Mouse (Mus musculus) kidney, embryonic 15.5 days (tissue): ENCODE data around the gene Capn5. TPM values are rescaled to one million over a fixed set of nuclear protein-coding genes. Genes with fewer than 3 reads are reported as not detected.

Experiments
- ATAC-seq: fragments of 200-750 bp; cut with Nextera tagmentation; replicated peaks from 2 replicates; pipeline ENCODE4 v1.8.0; 2017; ENCODE audit warnings: moderate TSS enrichment; ENCODE audit not compliant: low FRiP score
- H3K27ac ChIP-seq: fragments of 300-500 bp; sonication (generic); 2 replicates; pipeline ENCODE4 v1.5.1; 2015; ENCODE audit warnings: mild to moderate bottlenecking, inconsistent platforms
- H3K27me3 ChIP-seq: fragments of 300-500 bp; sonication (generic); 2 replicates; pipeline ENCODE4 v1.6.1; 2015; ENCODE audit warnings: inconsistent platforms
- H3K36me3 ChIP-seq: fragments of 300-500 bp; sonication (generic); 2 replicates; pipeline ENCODE4 v1.6.1; 2015; ENCODE audit warnings: inconsistent platforms
- H3K4me1 ChIP-seq: fragments of 300-500 bp; sonication (generic); 2 replicates; pipeline ENCODE4 v1.6.1; 2015; ENCODE audit warnings: inconsistent platforms
- H3K4me2 ChIP-seq: fragments of 300-500 bp; sonication (generic); 2 replicates; pipeline ENCODE4 v1.6.1; 2015; ENCODE audit warnings: moderate library complexity, mild to moderate bottlenecking, inconsistent platforms
- H3K4me3 ChIP-seq: fragments of 300-500 bp; sonication (generic); replicated peaks from 2 replicates; pipeline ENCODE4 v1.5.1; 2015; ENCODE audit warnings: mild to moderate bottlenecking, inconsistent platforms
- H3K9ac ChIP-seq: fragments of 300-500 bp; sonication (generic); 2 replicates; pipeline ENCODE4 v1.6.1; 2015; ENCODE audit warnings: mild to moderate bottlenecking, inconsistent platforms
- H3K9me3 ChIP-seq: fragments of 300-500 bp; sonication (generic); replicated peaks from 2 replicates; pipeline ENCODE4 v1.6.1; 2016; ENCODE audit warnings: inconsistent platforms
- WGBS: fragments of 180-500 bp; shearing (Covaris S2); methylation state at CpG from one replicate; pipeline ENCODE4 v1.1.7; 2015; ENCODE audit warnings: mixed read lengths; 5-methylcytosine and 5-hydroxymethylcytosine counted together
- polyA plus RNA-seq: library from polyadenylated mRNA; unstranded; fragments of >200 nt; fragmentation: Nextera tagmentation; extraction: Ambion mirVana; gene quantifications from 2 replicates; pipeline ENCODE4 v1.2.1, GENCODE M21; 2015

Capn5 gene
- polyA plus RNA-seq, 1 experiment from 2014 or later: 12.7 TPM

GRCm38 (mm10) chr7:98145402-98145801 lies 32.7 kb downstream of the Capn5 start, which contains the start of gene Omp:
Gene Omp (minus strand): TSS chr7:98145502.
- Histone ChIP-seq H3K4me3 (no peak within 1 kb of the TSS), H3K4me2 (no peak within 1 kb of the TSS), H3K9ac (no peak within 1 kb of the TSS), H3K27ac (no peak within 1 kb of the TSS), H3K27me3 (no peaks in the 10 kb centered on the region), H3K4me1 (peaks cover 61% of the 10 kb centered on the region), H3K36me3 (no peaks in the 10 kb centered on the region), H3K9me3 (no peaks in the 10 kb centered on the region)
- 84% methylated on average over 5 of the region's 5 CpGs for WGBS
- ATAC-seq: no peak

GRCm38 (mm10) chr7:98142648-98143047 lies 35.4 kb downstream of the Capn5 start:
- H3K4me1 ChIP-seq: peaks cover 55% of the 10 kb centered on the region
- peak; percentile 66 for ATAC-seq
- H3K9me3 ChIP-seq: no peaks in the 10 kb centered on the region
- no peak overlapping the region for H3K9ac ChIP-seq
- H3K27ac ChIP-seq: peak overlapping the region; percentile 86
- WGBS: 49% methylated on average over 3 of the region's 3 CpGs
- no peak overlapping the region for H3K4me3 ChIP-seq
- H3K27me3 ChIP-seq: no peaks in the 10 kb centered on the region
- no peaks in the 10 kb centered on the region for H3K36me3 ChIP-seq
- H3K4me2 ChIP-seq: no peak overlapping the region

- peak; percentile 73 for ATAC-seq
Measured at GRCm38 (mm10) chr7:98142247-98142646, 35.8 kb downstream of the Capn5 start.

GRCm38 (mm10) chr7:98141206-98141605 lies 36.9 kb downstream of the Capn5 start:
- no peak overlapping the region for H3K9ac ChIP-seq
- no peak overlapping the region for H3K4me3 ChIP-seq
- peak overlapping the region; percentile 86 for H3K27ac ChIP-seq
- no peak for ATAC-seq
- 63% methylated on average over 3 of the region's 3 CpGs for WGBS
- peaks cover 52% of the 10 kb centered on the region for H3K4me1 ChIP-seq
- H3K27me3 ChIP-seq: no peaks in the 10 kb centered on the region
- no peaks in the 10 kb centered on the region for H3K9me3 ChIP-seq
- no peak overlapping the region for H3K4me2 ChIP-seq
- H3K36me3 ChIP-seq: no peaks in the 10 kb centered on the region

More at GRCm38 (mm10) chr7:98142247-98142646, 35.8 kb downstream of the Capn5 start:
- H3K27me3 ChIP-seq: no peaks in the 10 kb centered on the region
- no peaks in the 10 kb centered on the region for H3K9me3 ChIP-seq
- 30% methylated on average over 8 of the region's 8 CpGs for WGBS
- no peak overlapping the region for H3K4me2 ChIP-seq
- H3K4me1 ChIP-seq: peaks cover 54% of the 10 kb centered on the region
- no peaks in the 10 kb centered on the region for H3K36me3 ChIP-seq
- H3K4me3 ChIP-seq: no peak overlapping the region
- no peak overlapping the region for H3K9ac ChIP-seq
- peak overlapping the region; percentile 86 for H3K27ac ChIP-seq

- Histone ChIP-seq H3K27me3 (no peaks in the 10 kb centered on the region), H3K4me3 (no peak overlapping the region), H3K9ac (no peak overlapping the region), H3K4me1 (peaks cover 52% of the 10 kb centered on the region), H3K27ac (no peak overlapping the region), H3K4me2 (no peak overlapping the region), H3K36me3 (no peaks in the 10 kb centered on the region), H3K9me3 (no peaks in the 10 kb centered on the region)
- WGBS: 43% methylated on average over 2 of the region's 2 CpGs
- ATAC-seq: no peak
Measured at GRCm38 (mm10) chr7:98140597-98140996, 37.5 kb downstream of the Capn5 start.

- H3K27me3 ChIP-seq: no peaks in the 10 kb centered on the region
- no peak overlapping the region for H3K4me2 ChIP-seq
- no peak for ATAC-seq
- H3K9ac ChIP-seq: no peak overlapping the region
- H3K36me3 ChIP-seq: no peaks in the 10 kb centered on the region
- no peaks in the 10 kb centered on the region for H3K9me3 ChIP-seq
- WGBS: 16% methylated on average over 9 of the region's 9 CpGs
- no peak overlapping the region for H3K27ac ChIP-seq
- no peak overlapping the region for H3K4me3 ChIP-seq
- H3K4me1 ChIP-seq: peaks cover 52% of the 10 kb centered on the region
Measured at GRCm38 (mm10) chr7:98139216-98139615, 38.9 kb downstream of the Capn5 start.

GRCm38 (mm10) chr7:98137995-98138394 lies 40.1 kb downstream of the Capn5 start:
- ATAC-seq: no peak
- Histone ChIP-seq H3K4me3 (no peak overlapping the region), H3K4me2 (no peak overlapping the region), H3K4me1 (peaks cover 42% of the 10 kb centered on the region), H3K9ac (no peak overlapping the region), H3K27me3 (no peaks in the 10 kb centered on the region), H3K9me3 (no peaks in the 10 kb centered on the region), H3K27ac (no peak overlapping the region), H3K36me3 (no peaks in the 10 kb centered on the region)
- whole genome bisulfite sequencing: 47% methylated on average over 2 of the region's 2 CpGs

- Histone ChIP-seq H3K27me3 (no peaks in the 10 kb centered on the region), H3K4me2 (no peak overlapping the region), H3K36me3 (no peaks in the 10 kb centered on the region), H3K27ac (no peak overlapping the region), H3K4me3 (no peak overlapping the region), H3K4me1 (peaks cover 38% of the 10 kb centered on the region), H3K9ac (no peak overlapping the region), H3K9me3 (no peaks in the 10 kb centered on the region)
- no peak for ATAC-seq
- WGBS: 50% methylated on average over 3 of the region's 3 CpGs
Measured at GRCm38 (mm10) chr7:98137583-98137982, 40.5 kb downstream of the Capn5 start.

GRCm38 (mm10) chr7:98131751-98132150 lies 46.3 kb downstream of the Capn5 start:
- Histone ChIP-seq H3K4me2 (no peak overlapping the region), H3K4me3 (no peak overlapping the region), H3K4me1 (no peaks in the 10 kb centered on the region), H3K27ac (no peak overlapping the region), H3K36me3 (0 out of 2 replicates have a peak, but pooled peaks cover 7% of the 10 kb centered on the region), H3K27me3 (no peaks in the 10 kb centered on the region), H3K9me3 (no peaks in the 10 kb centered on the region), H3K9ac (no peak overlapping the region)
- no peak for ATAC-seq
- 92% methylated on average over 8 of the region's 8 CpGs for WGBS

GRCm38 (mm10) chr7:98125473-98125872 lies 52.6 kb downstream of the Capn5 start:
- H3K4me3 ChIP-seq: no peak overlapping the region
- ATAC-seq: no peak
- H3K36me3 ChIP-seq: peaks cover 19% of the 10 kb centered on the region; the same call in 1 of the 2 replicates
- no peak overlapping the region for H3K9ac ChIP-seq
- 30% methylated on average over 5 of the region's 5 CpGs for WGBS
- peaks cover 2% of the 10 kb centered on the region; the same call in 1 of the 2 replicates for H3K4me1 ChIP-seq
- no peaks in the 10 kb centered on the region for H3K27me3 ChIP-seq
- H3K9me3 ChIP-seq: no peaks in the 10 kb centered on the region
- no peak overlapping the region for H3K4me2 ChIP-seq
- no peak overlapping the region for H3K27ac ChIP-seq

- no peak for ATAC-seq
- Histone ChIP-seq H3K9ac (no peak overlapping the region), H3K36me3 (peaks cover 19% of the 10 kb centered on the region; the same call in 1 of the 2 replicates), H3K4me2 (no peak overlapping the region), H3K27ac (no peak overlapping the region), H3K27me3 (no peaks in the 10 kb centered on the region), H3K4me1 (peaks cover 8% of the 10 kb centered on the region), H3K4me3 (no peak overlapping the region), H3K9me3 (no peaks in the 10 kb centered on the region)
- WGBS: 56% methylated on average over 5 of the region's 5 CpGs
Measured at GRCm38 (mm10) chr7:98124701-98125100, 53.4 kb downstream of the Capn5 start.

GRCm38 (mm10) chr7:98121673-98122072 lies 56.4 kb downstream of the Capn5 start:
- no peak overlapping the region for H3K9ac ChIP-seq
- H3K36me3 ChIP-seq: peaks cover 12% of the 10 kb centered on the region; the same call in 1 of the 2 replicates
- no peak for ATAC-seq
- H3K4me3 ChIP-seq: no peak overlapping the region
- no peak overlapping the region for H3K4me2 ChIP-seq
- no peaks in the 10 kb centered on the region for H3K27me3 ChIP-seq
- WGBS: 70% methylated on average over 8 of the region's 8 CpGs
- peaks cover 24% of the 10 kb centered on the region for H3K4me1 ChIP-seq
- no peaks in the 10 kb centered on the region for H3K9me3 ChIP-seq
- H3K27ac ChIP-seq: no peak overlapping the region

GRCm38 (mm10) chr7:98121241-98121640 lies 56.8 kb downstream of the Capn5 start:
- Histone ChIP-seq H3K9me3 (no peaks in the 10 kb centered on the region), H3K27ac (0 out of 2 replicates have a peak overlapping the region, but pooled peaks have one; percentile 19), H3K27me3 (no peaks in the 10 kb centered on the region), H3K4me3 (no peak overlapping the region), H3K9ac (no peak overlapping the region), H3K36me3 (peaks cover 12% of the 10 kb centered on the region; the same call in 1 of the 2 replicates), H3K4me1 (peaks cover 24% of the 10 kb centered on the region), H3K4me2 (no peak overlapping the region)
- no peak for ATAC-seq
- 67% methylated on average over 3 of the region's 3 CpGs for WGBS
